Mouse (Mus musculus) embryo, embryonic 9.5 days (tissue): ENCODE data around the gene Emc9.

Source experiments
- DNase-seq: peaks from one replicate; pipeline ENCODE4 v3.0.0-alpha.2; 2017; ENCODE audit errors: extremely low spot score

The Emc9 gene

DNA sequence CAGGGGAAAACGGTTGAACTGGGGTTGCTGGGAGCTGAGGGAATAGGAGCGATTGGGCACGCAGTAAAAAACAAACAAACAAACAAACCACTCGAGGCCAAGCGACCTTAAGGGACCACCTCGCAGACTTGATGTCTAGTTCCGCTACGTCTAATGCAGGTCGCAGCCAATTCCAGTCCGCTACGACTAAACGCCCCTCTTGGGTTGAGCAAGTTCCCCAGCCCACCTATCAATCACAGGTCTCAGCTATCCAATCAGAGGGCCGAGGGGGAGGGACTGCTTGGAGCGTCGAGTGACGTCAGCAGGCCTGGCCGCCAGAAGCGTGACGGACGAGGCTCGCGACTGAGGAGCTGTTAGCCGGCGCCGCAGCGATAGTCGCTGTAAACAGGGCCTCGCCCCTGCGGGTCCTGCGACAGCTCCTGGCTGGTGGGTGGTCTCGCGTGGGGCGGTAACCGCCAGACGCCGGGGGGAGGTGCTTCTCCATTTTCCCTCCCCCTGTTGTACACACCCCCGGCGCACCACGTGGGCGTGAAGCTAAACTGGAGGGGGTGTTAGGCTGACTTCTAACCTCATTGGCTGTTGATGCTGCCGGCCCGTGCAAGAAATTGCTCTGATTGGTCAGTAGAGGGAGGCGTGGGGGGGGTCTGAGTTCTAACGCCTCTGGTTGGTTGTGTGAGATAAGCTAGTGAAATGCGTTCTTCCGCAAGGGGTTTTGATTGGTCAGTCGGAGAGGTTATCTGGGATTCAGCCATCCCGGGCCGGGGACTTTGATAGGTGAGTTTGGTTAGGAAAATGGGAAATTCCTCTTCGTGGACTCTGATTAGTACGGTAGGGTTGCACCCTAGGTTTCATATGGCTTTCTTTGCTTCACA is 24.7 kb downstream of the Emc9 start, which contains the start of gene A730061H03Rik:
A730061H03Rik (minus strand) TSS at position 205 of the 872 bp plus-strand sequence.
- DNase-seq, result peak; percentile 99

DNA sequence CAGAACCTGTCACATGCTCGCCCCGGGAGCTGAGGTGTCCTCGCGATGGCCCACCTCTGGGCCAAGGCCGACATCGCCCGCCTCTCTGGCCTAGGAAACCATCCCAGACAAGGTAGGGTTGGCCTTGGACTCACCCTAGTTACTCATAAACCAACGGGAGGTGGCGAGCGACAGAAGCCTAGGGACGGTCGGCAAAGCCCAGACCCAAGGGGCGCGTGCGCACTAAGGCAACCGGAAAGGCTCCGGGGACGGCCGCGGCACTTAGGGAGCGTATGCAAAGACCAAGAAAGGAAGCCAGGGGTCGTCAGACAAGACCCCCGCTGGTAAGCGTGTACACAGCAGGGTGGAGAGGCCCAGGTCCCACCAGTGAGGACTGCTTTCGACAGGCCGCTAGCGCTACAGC is 25.3 kb downstream of the Emc9 start, which contains the start of gene Dcaf11:
Dcaf11 (plus strand) TSS at position 208 of the 403 bp plus-strand sequence.
- DNase-seq, result peak; percentile 93

DNA sequence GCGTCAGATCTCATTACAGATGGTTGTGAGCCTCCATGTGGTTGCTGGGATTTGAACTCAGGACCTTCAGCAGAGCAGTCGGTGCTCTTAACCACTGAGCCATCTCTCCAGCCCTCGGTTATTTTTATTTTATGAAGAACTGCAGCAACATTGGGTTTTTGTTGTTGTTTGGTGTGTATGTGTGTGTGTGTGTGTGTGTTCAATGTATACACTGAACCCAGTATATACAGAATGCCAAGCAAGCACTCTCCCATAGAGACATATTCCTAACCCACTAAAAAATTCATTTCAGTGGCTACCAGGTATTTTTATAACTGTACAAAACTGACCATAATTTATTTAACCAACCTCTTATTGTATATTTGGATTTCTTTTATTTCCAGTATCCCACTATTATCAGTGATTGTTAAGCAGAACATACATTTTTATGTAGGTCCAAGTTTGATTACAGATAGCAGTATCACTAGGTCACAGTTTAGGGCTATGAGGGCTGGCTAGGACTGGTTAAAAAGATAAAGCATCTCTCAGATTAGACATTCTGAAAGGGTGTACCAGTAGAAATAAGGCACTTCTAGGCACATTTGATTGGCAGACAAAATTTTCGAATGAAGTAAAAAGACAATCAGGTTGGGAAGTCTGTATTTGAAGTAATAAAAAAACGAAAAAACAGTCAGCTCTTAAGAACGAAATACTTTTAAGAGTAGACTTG is 26.2 kb downstream of the Emc9 start:
- no peak for DNase-seq

DNA sequence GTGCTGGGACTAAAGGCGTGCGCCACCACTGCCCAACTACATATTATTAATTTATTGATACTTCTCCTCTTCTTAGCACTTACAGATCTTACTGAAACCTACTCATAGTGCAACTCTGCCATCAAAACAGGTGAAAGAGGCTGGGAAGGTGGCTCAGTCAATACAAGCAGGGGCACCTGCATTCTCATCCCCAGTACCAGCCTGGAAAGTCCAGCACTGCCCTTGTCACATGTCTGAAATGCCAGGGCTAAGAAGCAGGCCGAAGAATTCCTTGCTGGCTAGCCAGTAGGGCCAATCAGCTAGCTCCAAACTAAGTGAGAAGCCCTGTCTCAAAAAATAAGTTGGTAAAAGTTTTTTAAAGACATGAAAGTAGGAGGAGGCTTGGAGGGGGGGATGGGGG is 27.5 kb downstream of the Emc9 start:
- DNase-seq, result no peak

DNA sequence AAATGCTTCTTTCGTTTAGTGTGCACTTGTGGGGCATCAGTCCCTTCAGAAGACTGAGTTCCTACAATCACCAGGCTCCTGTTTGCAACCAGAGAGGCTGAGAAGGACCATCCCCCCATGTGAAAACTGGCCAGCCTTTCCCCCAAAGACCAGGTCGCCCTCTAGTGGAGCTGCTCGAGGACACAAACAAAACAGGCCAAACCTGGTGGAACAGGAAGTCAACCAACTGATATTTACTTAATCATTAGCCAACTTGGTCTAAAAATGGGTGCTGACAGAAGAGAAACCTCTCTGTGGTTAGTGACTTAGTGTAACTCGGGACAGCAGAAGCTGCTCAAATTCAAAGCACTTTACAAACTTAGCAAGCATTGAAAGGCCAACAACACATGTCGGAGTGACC is 28.1 kb downstream of the Emc9 start:
- peak; percentile 64 for DNase-seq

DNA sequence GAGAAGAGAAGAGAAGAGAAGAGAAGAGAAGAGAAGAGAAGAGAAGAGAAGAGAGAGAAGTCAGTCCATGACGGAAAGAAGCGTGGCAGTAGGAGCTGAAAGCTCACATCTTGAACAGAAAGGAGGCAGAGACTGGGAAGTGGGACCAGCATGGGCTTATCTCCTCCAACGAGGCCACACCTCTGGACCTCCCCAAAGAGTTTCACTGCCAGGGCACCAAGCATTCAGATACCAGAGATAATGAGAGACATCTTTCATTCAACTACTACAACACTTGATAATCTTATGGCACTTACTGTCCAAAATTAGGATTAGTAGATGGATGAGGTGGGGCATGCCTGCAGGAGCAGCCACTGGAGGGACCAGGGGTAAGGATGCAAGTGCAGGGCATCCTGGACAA is 29.3 kb downstream of the Emc9 start:
- no peak for DNase-seq

DNA sequence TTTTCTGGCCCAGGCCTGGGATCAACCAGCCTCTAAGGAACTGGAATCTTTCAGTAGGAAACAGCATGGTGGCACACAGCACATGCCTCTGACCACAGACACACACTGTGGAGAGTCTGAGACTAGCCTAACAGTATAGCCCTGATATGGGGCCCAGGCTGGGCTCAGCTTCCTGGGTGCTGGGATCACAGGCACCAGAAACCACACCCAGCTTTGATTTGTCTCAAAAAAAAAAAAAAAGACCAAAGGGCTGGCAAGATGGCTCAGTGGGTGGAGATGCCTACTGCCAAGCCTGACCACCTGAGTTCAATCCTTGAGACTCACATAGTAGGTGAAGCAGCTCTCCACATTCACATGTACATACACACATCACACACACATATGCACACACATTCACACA is 30.5 kb downstream of the Emc9 start:
- DNase-seq, result no peak

DNA sequence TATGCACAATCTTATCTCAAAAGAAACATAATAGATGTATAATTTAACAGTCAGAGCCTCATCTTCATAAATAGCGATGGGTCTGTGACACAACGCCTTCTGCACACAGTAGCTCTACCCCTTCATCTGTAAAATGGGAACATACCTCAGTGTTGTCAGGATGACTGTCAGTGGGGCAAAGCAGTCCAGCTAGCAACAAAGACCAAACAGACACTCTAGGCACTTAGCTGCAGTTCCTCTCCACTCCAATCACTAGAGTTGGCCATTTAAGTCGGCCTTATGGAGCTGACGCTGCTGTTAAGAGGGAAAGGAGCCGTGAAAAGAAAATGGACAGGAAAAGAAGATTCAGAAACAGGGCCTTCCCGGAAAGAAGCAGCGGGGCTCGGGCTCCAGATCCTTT is 33.3 kb downstream of the Emc9 start:
- DNase-seq, result no peak

DNA sequence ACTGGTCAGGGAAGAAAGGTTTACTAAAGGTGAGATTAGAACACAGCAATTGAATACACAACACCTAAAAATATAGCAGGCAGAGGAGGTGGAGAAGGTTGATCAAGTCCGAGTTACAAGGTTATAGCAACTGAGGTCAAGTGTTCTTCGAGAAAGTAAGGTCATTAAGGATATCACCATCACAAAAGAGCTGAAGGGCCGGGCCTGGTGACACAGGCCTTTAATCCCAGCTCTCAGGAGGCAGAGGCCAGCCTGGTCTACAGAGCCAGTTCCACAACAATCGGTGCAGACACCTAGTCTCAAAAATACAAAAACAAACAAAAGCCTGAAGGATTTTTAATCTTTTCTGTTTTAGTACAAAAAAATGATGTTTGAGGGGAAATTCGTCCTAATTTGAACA is 33.8 kb downstream of the Emc9 start:
- no peak for DNase-seq

DNA sequence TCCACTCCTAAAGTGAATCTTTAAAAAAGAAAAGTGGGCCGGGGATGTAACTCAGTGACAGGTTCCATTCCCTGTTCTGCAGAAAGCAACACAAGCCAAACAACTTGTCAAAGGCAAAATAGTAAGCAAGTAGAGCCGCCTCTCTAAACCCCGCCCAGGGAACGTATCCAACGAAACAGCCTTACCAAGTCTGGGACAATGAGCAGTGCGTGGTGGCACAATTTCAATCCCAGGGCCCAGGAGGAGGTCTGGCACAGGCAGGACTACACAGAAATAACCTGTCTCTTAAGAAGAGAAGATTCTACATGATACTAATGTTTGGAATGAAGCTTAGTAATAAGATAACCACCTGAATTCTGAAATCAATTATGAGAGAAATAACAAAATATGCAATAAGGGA is 34.9 kb downstream of the Emc9 start:
- no peak for DNase-seq

DNA sequence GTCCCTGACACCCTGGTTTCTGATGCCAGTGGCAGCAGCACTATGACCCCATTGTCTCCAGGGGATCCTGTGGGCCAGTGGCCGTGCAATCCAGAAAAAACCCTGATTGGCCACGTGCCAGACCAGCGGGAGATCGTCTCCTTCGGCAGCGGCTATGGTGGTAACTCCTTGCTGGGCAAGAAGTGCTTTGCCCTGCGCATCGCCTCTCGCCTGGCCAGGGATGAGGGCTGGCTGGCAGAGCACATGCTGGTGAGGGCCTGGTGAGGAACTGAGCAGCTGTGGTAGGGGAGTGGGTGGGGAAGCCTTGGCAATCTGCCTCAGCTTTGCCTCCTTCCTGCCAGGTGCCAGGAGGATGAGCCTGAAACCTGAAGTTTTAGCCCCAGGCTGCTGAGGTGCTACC is 40.8 kb downstream of the Emc9 start:
- DNase-seq, result no peak

DNA sequence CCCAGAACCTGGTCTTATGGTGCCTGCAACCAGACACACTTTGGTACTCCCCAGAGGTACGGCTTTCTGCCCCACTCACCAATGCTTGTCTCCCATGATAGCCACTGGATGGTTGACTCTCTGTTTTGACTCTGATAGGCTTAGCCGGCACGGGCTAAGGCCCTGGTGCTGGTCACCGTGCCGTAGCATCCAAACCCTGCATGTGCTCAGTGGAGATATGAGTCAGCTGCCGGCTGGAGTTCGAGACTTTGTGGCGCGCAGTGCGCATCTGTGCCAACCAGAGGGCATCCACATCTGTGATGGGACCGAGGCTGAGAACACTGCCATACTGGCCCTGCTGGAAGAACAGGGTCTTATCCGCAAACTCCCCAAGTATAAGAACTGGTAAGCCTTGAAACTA is 42.8 kb downstream of the Emc9 start:
- DNase-seq, result no peak

DNA sequence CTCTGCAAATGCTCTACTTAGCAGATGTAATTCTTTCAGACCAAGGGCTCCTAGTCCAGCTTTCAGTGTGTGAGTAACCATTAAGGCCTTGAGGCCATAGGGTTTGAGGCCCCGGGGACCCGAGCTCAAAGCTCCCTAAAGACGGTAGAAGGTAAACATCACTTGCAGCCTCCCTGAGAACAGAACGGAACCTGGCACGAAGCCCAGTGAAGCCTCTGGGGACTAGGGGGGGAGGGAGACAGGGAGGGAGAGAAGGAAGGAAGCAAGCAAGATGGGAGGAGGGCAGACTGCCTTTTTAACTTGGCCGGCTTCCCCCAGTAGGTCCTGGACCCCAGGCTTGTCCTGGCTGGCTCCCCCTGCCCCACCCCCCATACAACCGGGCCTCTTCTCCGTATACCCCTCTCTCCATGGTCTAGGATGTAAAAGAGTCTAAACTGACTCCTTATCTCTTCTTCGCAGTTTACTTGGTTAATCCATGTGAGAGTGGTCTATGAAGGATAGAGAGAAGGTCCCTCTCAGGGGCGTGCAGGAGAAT is 44.2 kb downstream of the Emc9 start:
- no peak for DNase-seq

DNA sequence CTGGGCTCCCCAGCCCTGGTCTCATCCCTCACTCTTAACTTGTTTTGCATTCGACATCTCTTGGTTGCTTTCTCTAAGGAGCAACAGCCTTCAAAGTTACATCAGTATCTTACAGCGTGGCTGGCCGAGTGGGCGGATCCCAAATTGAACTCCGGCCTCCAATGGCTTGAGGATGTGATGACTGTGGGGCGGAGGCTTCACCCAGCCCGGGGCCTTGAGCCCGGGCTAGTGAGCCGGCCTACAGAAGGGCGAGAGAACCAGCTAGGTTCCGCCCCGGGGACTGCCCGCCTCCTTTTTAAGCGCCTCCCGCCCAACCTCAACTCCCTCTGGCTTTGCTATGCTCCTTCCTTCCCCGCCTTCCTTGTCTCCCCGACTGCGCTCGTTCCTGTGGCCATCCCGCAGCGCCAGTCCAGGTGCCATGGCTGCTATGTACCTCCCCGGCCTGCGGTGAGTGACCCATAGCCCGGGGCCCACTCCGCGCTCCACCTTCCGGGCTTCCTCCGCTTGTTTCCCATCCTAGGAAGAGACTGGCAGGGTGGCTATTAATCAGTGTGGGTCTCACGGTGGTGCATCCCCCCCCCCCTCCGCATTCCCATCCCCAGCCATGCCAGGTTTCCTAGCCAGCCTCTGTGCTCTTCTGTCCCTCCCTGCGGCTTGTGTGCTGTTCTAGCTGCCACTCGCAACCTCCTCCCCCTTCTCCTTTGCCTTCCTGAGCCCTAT is 44.9 kb downstream of the Emc9 start, which contains the start of gene Pck2:
Pck2 (plus strand) TSS at position 200 of the 720 bp plus-strand sequence.
- peak; percentile 83 for DNase-seq

DNA sequence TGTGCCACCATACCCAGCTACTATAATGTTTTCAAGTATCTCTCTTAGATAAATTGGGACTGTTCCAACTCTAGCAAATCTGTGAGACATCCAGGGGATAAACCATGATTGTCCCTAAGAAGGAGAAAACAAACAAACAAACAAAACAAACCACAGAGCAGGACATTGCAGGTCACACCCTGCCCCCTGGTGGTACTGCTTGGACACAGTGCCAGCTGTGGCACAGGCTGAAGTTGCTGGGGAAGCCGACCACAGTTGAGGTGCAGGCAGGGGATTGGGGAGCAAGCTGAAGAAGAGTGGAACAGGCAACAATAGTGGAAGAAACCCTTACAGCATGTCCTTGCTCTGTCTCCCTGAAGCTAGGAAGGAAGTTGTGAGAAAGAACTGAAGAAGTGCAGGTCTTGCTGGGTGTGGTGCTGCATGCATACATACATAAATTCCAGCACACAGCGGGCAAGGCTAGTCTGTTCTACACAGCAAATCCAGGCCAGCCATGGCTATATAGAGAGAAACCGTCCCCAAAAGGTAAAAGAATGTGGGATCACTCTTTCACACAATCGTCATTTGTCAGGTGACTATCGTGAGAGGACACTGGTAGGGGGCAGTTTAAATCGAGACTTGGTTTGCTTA is 48.9 kb downstream of the Emc9 start:
- DNase-seq, result peak; percentile 22
